Mouse (Mus musculus) layer of hippocampus, postnatal 10 days (tissue): ENCODE measurements around the gene Mmgt2. TPM values are rescaled to one million over a fixed set of nuclear protein-coding genes. Genes with fewer than 3 reads are reported as not detected.

Experiments used
- DNase-seq, 2 experiments: peaks; one replicate each; pipeline ENCODE4 v3.0.0; 2021; ENCODE audit warnings: low spot score in 2 of 2
- total RNA-seq, 2 experiments: library from RNA; stranded (reverse); gene quantifications; 2 replicates each; pipeline ENCODE4 v1.2.3; 2021

Mmgt2 gene
- total RNA-seq, 2 experiments from 2014 or later: 19.1 to 23.4 TPM

- DNase-seq: no peak
Measured at GRCm38 (mm10) chr11:62615456-62615855, 33.0 kb upstream of the Mmgt2 start.

DNA sequence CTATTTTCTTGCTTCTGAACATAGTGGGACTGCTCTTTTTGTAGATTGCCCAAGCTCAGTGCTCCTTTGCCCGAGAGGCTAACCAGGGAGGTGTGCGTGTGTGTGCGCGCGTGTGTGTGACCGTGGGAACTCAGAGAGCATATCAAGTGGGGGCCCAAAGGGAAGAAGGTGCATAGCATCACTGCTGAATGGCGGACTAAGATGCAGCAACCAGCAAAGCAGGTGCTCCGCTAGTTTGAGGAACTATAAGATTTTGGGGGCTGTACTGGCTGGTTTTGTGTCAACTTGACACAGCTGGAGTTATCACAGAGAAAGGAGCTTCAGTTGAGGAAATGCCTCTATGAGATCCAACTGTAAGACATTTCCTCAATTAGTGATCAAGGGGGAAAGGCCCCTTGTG lies 27.4 kb upstream of the Mmgt2 start:
- DNase-seq: no peak

DNA sequence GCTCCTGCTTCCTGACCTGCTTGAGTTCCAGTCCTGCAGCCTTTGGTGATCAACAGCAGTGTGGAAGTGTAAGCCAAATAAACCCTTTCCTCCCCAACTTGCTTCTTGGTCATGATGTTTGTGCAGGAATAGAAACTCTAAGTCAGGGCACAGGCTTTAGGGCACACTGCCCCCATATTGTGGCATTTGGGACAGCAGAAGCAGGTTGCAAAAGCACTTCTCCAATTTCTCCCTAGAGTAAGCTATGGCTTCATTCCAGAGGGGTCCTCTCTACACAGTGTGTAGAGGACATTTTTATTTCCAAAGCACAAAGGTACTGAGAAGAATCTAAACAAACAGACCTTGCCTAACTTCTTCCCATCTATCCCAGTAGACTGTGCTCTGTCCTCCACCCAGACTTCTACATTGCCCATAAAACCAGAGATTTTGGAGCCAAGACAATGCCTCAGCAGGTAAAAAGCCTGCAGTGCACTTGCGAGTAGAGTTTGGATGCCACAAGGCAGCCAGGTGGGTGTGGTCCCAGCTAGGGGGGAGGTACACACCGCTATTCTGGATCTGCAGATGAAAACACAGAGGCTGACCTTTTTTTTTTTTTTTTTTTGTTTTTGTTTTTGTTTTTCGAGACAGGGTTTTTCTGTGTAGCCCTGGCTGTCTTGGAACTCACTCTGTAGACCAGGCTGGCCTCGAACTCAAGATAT lies 26.7 kb upstream of the Mmgt2 start:
- no peak for DNase-seq

DNA sequence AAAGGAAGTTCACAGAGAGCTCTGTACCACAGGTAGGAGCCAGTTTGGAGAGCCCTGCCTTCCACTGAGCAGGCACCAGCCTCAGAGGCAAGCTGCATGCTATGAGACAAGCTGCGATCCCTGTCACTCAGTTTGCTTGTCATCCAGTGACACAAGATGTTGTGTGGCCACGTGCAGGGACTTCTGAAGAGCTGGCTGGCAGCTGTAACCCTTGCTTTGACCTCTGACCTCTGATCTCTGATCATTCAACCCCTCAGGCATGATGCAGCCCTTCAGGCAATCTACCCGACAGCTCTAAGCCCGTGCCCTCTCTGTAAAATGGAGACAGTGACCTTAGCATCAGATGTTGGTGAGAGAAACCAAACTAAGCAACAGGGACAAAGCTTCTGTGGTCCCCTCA lies 25.6 kb upstream of the Mmgt2 start:
- DNase-seq: no peak

GRCm38 (mm10) chr11:62624341-62625291 lies 23.8 kb upstream of the Mmgt2 start:
- DNase-seq: peak; percentile 62 to 70

DNA sequence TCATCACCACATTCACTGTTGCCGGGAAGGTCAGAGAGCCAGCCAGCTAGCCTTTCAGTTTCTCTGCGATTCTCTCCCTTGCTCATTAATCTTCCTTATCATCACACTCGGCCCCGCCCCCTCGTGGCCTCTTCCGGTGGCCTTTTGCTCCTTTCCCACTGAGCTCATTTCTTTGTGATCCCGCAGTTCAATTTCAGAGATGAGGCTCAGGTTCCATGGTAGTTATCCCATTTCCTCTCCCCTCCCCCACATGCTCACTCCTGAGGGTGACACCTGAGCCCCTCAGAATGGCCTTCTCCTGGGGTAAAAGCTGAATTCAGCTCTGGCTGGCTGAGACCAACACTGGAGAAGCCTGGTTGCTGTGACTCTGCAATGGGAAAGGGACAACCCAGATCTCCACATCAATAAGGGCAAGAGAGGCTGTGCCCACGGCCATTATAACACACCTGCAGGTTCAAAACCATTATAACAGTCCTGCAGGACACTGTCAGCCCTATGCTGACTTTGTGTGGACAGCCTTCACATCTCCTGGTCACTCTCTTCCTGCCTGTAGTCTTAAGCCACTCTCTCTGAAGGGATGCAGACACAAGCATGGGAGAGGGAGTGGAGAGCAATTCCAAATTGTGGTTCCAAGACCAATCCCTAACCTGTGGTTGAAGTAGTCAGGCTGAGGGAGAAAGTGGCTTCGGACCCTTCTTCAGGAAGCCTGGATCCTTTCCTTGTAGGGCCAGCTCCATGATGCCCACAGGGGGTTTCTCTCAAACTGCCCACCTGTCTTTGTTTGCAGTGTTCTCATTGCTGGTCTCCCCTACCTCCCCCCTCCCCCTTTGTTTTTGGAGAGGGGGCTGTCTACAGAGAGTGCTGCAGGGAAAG lies 18.9 kb upstream of the Mmgt2 start:
- DNase-seq: no peak

- no peak for DNase-seq
Measured at GRCm38 (mm10) chr11:62630225-62630821, 18.1 kb upstream of the Mmgt2 start.

- DNase-seq: no peak
Measured at GRCm38 (mm10) chr11:62631138-62631537, 17.3 kb upstream of the Mmgt2 start.

DNA sequence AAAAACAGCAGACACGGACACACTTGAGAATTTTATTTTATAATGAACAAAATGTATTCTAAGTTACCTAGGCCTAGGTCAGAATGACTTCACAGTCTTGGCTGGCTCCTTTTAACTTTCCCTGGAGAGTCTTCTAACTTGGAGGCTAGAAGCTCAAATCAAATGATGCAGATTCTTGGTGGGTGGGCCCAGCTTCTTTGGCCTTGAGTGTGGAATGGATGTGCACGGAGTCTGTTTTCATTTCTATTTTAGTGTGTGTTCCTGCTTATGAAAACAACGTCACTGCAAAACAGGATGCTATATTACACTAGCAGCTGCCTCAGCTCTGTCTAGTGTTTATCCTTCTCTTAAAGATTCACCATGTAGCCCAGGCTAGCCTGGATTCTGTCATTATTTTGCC lies 13.1 kb upstream of the Mmgt2 start:
- DNase-seq: no peak

GRCm38 (mm10) chr11:62636105-62636839 lies 12.2 kb upstream of the Mmgt2 start:
- no peak for DNase-seq

- no peak for DNase-seq
Measured at GRCm38 (mm10) chr11:62636840-62637221, 11.6 kb upstream of the Mmgt2 start.

DNA sequence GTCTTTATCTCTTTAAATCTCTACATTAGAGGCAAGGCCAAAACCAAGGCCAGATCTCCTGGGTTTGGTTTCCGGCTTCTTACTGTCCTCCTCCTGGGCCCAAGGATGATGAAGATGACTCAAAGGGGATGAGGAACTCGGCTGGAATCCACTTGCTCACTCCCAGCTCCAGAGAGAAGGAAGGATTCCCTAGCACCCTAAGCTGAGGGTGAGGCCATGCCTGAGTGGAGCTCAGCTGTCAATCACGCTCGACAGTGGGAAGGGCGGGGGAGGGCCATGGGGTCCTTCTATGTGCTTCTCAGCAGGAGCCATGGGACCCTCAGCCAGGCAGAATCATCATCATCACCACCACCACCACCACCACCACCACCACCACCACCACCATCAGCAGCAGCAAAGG lies 11.1 kb upstream of the Mmgt2 start:
- no peak for DNase-seq

GRCm38 (mm10) chr11:62637806-62638205 lies 10.7 kb upstream of the Mmgt2 start:
- DNase-seq: no peak

DNA sequence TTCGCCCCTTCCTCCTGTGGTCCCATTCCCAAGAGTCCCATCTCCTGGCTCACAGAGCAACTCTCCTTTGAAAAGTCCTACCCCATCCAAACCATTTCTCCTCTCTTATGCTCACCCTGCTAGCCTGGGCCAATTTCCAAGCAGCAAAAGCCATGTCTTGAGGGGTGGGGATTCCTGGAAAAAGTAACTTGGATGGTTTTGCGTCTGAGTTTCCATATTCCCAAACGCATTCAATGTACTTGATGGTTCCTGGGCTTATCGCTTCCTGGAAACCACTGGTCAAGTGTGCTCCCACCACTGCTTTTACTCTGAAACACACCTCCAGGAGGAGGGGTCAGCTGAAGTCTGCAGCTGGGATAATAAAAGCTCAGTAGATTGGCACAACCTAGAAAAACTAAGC lies 10.1 kb upstream of the Mmgt2 start:
- no peak for DNase-seq

- DNase-seq: no peak
Measured at GRCm38 (mm10) chr11:62640378-62640777, 8.1 kb upstream of the Mmgt2 start.

DNA sequence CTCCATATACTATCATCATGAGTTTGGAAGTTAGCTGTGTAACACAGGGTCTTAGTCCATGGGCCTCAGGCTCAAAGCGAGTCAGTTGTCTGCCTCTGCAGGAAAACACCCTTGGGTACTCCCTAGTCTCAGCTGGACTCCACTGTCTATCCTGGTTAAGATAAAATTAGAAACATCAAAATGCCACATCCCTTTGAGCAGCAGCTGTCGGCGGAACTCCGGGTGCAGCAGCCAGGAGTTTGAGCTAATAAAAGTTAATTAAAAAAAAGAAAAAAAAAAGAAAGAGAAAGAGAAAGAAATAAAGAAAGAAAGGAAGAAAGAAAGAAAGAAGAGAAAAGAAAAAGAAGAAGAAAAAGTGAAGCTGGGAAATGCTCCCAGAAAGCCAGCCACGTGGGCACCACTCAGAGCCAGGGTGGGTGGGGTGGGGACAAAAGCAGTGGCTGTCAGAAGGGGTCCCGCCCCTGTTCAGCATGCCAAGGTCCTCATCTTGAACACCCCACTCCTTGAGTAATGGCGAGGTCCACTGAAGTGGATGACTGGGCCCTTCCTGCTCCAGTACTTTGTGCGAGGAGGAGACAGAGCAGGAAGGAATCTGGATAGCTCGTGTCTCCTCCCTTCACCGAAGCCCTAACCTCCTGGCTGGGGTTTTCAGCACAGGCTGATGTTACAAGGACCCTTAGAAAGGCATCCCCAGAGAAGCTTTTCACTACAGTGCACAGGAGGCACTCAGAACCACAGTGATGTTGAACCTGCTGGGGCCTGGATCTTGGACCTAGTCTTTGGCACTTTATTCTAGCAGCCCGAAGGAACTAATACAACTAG lies 6.2 kb upstream of the Mmgt2 start:
- no peak for DNase-seq

- peak in 1 of 2 experiments; percentile 41 for DNase-seq
Measured at GRCm38 (mm10) chr11:62643011-62643631, 5.3 kb upstream of the Mmgt2 start.

- no peak for DNase-seq
Measured at GRCm38 (mm10) chr11:62643681-62644363, 4.6 kb upstream of the Mmgt2 start.
